Mouse (Mus musculus) kidney, embryonic 16.5 days (tissue): ENCODE data around the gene Epor. TPM values are rescaled to one million over a fixed set of nuclear protein-coding genes. Genes with fewer than 3 reads are reported as not detected.

ENCODE experiments used
- ATAC-seq: fragments of 200-750 bp; cut with Nextera tagmentation; 2 replicates; pipeline ENCODE4 v1.8.0; 2017; ENCODE audit warnings: moderate TSS enrichment; ENCODE audit not compliant: low FRiP score, low TSS enrichment
- H3K27ac ChIP-seq: fragments of 300-500 bp; sonication (generic); 2 replicates; pipeline ENCODE4 v1.5.1; 2014; ENCODE audit warnings: low read length
- H3K27me3 ChIP-seq: fragments of 300-500 bp; sonication (generic); 2 replicates; pipeline ENCODE4 v1.6.1; 2014; ENCODE audit warnings: low read length, control low read depth, mixed read lengths; ENCODE audit not compliant: insufficient read depth
- H3K36me3 ChIP-seq: fragments of 300-500 bp; sonication (generic); 2 replicates; pipeline ENCODE4 v1.6.1; 2014; ENCODE audit warnings: low read length, control low read depth, mixed read lengths; ENCODE audit not compliant: insufficient read depth
- H3K4me1 ChIP-seq: fragments of 300-500 bp; sonication (generic); 2 replicates; pipeline ENCODE4 v1.6.1; 2014; ENCODE audit warnings: low read length, control low read depth, mixed read lengths; ENCODE audit not compliant: insufficient read depth
- H3K4me2 ChIP-seq: fragments of 300-500 bp; sonication (generic); replicated peaks from 2 replicates; pipeline ENCODE4 v1.6.1; 2014; ENCODE audit warnings: low read depth, low read length
- H3K4me3 ChIP-seq: fragments of 300-500 bp; sonication (generic); 2 replicates; pipeline ENCODE4 v1.5.1; 2014; ENCODE audit warnings: mild to moderate bottlenecking, low read length
- H3K9ac ChIP-seq: fragments of 300-500 bp; sonication (generic); replicated peaks from 2 replicates; pipeline ENCODE4 v1.6.1; 2014; ENCODE audit warnings: low read length
- H3K9me3 ChIP-seq: fragments of 300-500 bp; sonication (generic); 2 replicates; pipeline ENCODE4 v1.6.1; 2016; ENCODE audit warnings: low read length, control low read depth
- WGBS: fragments of 180-500 bp; shearing (Covaris S2); extraction: QIAGEN DNeasy Blood & Tissue Kit; methylation state at CpG from one replicate; pipeline ENCODE4 v1.1.7; 2014; 5-methylcytosine and 5-hydroxymethylcytosine counted together
- polyA plus RNA-seq: library from polyadenylated mRNA; unstranded; fragments of >200 nt; fragmentation: Nextera tagmentation; extraction: Ambion mirVana; gene quantifications from 2 replicates; pipeline ENCODE4 v1.2.1, GENCODE M21; 2015

Epor gene
- polyA plus RNA-seq, 1 experiment from 2014 or later: 15.7 TPM

DNA sequence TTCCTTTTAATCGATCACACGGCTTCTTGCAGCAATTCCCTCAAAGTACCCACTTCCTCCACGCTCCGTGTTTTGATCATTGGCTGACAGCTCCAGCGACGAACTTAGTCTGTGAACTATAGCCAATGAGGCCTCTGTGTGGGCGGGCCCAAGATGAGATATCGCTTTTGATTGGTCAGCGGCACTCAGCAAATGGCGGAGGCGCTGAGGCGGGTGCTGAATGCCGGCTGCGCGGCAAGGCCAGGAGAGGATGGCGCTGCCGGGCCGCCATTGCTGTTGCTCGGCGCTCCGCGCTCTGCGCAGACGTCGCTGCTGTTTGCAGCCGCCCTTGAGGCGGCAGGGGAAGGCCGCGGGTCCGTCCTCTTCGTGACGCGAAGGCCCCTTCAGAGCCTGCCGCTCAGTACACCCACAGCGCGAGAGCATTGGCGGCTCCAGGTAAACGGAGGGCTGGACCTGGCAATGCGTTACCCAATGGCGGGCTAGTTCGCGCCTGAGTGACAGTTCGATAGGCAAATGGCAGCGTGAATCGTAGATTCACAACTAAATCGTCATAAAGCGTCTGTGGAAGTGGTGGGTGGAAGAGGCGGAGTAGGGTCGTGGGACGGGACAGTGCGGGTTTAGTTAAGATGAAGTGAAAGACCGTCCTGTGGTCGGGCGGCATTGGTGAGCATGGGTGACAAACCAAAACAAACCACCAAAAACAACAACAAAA is 7.6 kb downstream of the Epor start, which contains the start of gene Swsap1:
Swsap1 (plus strand) TSS at position 186 of the 712 bp plus-strand sequence.
- under 1% methylated on average over 54 of the region's 54 CpGs for WGBS
- H3K4me3 ChIP-seq: peak within 1 kb of the TSS; percentile 76
- ATAC-seq: peak; percentile 97
- H3K9ac ChIP-seq: peak within 1 kb of the TSS; percentile 78
- peak within 1 kb of the TSS; percentile 91 for H3K27ac ChIP-seq
- peak within 1 kb of the TSS; percentile 72 for H3K4me2 ChIP-seq
- no peaks in the 10 kb centered on the region; the same call in 1 of the 2 replicates for H3K27me3 ChIP-seq
- H3K36me3 ChIP-seq: peaks cover 7% of the 10 kb centered on the region; the same call in 1 of the 2 replicates
- H3K9me3 ChIP-seq: no peaks in the 10 kb centered on the region
- H3K4me1 ChIP-seq: peaks cover 17% of the 10 kb centered on the region

DNA sequence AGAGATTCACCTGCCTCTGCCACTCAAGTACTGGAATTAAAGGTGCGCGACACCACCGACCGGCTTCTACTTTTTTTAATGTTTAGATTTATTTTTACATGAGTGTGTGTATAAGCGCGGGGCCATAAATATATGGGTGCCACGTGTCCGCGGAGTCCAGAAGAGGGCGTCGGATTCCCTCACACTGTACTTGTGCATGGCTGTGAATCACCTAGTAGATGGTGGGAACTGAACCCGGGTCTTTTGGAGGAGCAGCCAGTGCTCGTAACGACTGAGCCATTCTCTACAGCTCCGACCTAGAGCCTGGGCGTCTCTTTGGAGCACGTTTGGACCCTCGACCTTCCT is 8.1 kb downstream of the Epor start:
- H3K27ac ChIP-seq: peak overlapping the region; percentile 71; the same call in 1 of the 2 replicates
- peak; percentile 58 for ATAC-seq
- no peaks in the 10 kb centered on the region; the same call in 1 of the 2 replicates for H3K27me3 ChIP-seq
- peaks cover 12% of the 10 kb centered on the region for H3K4me1 ChIP-seq
- no peaks in the 10 kb centered on the region for H3K9me3 ChIP-seq
- H3K9ac ChIP-seq: peak overlapping the region; percentile 78
- H3K36me3 ChIP-seq: peaks cover 7% of the 10 kb centered on the region; the same call in 1 of the 2 replicates
- peak overlapping the region; percentile 72 for H3K4me2 ChIP-seq
- H3K4me3 ChIP-seq: peak overlapping the region; percentile 76
- WGBS: 2% methylated on average over 18 of the region's 18 CpGs

GRCm38 (mm10) chr9:21954635-21955034 is 8.7 kb downstream of the Epor start:
- 74% methylated on average over 3 of the region's 3 CpGs for WGBS
- Histone ChIP-seq H3K27me3 (no peaks in the 10 kb centered on the region), H3K4me3 (no peak overlapping the region), H3K4me2 (no peak overlapping the region), H3K36me3 (peaks cover 7% of the 10 kb centered on the region; the same call in 1 of the 2 replicates), H3K27ac (no peak overlapping the region), H3K9me3 (no peaks in the 10 kb centered on the region), H3K4me1 (peaks cover 6% of the 10 kb centered on the region), H3K9ac (no peak overlapping the region)
- no peak for ATAC-seq

- no peak overlapping the region for H3K9ac ChIP-seq
- H3K27ac ChIP-seq: no peak overlapping the region
- 18% methylated on average over 3 of the region's 3 CpGs for WGBS
- H3K27me3 ChIP-seq: no peaks in the 10 kb centered on the region
- no peak overlapping the region for H3K4me2 ChIP-seq
- no peak for ATAC-seq
- no peak overlapping the region for H3K4me3 ChIP-seq
- no peaks in the 10 kb centered on the region for H3K9me3 ChIP-seq
- H3K36me3 ChIP-seq: peaks cover 6% of the 10 kb centered on the region; the same call in 1 of the 2 replicates
- H3K4me1 ChIP-seq: peaks cover 5% of the 10 kb centered on the region
Measured at GRCm38 (mm10) chr9:21953600-21953999, 9.7 kb downstream of the Epor start.

DNA sequence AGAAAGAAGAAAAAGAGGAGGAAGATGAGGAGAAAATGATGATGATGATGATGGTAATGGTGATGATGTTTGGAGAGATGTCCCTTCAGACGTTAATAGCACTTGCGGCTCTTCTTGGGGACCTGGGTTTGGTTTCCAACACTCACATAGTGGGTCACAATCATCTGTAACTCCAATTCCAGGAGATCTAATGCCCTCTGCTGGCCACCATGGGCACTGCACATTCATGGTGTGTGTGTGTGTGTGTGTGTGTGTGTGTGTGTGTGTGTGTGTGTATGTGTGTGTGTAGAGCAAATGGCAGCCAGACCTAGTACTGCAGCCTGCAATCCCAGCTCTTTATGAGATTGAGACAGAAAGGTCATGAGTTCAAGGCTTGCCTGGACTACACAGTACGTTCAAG is 11.3 kb downstream of the Epor start:
- Histone ChIP-seq H3K4me3 (no peak overlapping the region), H3K27me3 (0 out of 2 replicates have a peak, but pooled peaks cover 6% of the 10 kb centered on the region), H3K4me2 (no peak overlapping the region), H3K9ac (no peak overlapping the region), H3K4me1 (peaks cover 10% of the 10 kb centered on the region), H3K36me3 (no peaks in the 10 kb centered on the region), H3K27ac (no peak overlapping the region), H3K9me3 (no peaks in the 10 kb centered on the region)
- WGBS: 81% methylated on average over 3 of the region's 3 CpGs
- ATAC-seq: no peak

GRCm38 (mm10) chr9:21950322-21950721 is 13.0 kb downstream of the Epor start:
- Histone ChIP-seq H3K9me3 (no peaks in the 10 kb centered on the region), H3K27me3 (0 out of 2 replicates have a peak, but pooled peaks cover 6% of the 10 kb centered on the region), H3K9ac (no peak overlapping the region), H3K4me3 (no peak overlapping the region), H3K27ac (no peak overlapping the region), H3K4me1 (peaks cover 4% of the 10 kb centered on the region; the same call in 1 of the 2 replicates), H3K36me3 (no peaks in the 10 kb centered on the region), H3K4me2 (no peak overlapping the region)
- no peak for ATAC-seq
- 17% methylated on average over 11 of the region's 11 CpGs for WGBS

DNA sequence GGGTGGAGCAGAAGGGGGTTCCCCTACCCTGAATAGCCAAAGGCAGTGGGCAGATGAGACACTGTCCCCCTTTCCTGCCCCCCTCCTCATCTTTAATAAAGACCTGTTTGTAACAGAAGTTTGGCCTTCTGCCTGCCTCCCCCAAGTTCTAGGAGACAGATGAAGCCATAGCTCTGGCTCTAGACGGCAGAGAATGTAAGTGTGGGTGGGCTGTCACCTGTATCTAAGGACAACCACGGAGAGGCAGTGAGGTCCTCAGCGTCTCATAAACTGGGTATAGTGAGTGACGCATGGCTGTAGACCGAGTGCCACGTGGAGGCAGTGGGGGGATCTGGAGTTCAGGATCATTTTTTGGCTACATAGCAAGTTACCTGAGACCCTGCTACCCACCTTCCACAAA is 14.5 kb downstream of the Epor start:
- ATAC-seq: no peak
- H3K27ac ChIP-seq: no peak overlapping the region

DNA sequence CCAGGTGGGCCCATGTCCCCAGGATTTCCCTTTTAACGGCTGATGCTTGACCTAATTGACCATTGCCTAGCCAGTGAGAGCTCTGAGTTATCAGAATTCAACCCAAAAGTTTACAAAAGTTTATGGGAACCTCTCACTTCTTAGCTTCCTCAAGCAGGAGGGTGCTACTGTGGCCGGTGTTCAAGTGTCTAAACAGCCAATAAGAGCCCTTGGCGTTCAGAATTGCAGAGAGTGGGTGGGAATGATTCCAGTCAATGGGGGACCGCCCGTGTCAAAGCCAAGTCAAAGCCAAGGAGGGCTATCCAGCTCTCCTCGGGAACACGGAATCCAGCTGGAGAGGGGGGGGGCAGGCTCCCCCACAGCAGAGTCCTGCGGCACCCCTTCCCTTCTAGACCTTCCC is 15.2 kb downstream of the Epor start:
- Histone ChIP-seq H3K9ac (no peak overlapping the region), H3K36me3 (no peaks in the 10 kb centered on the region), H3K27ac (no peak overlapping the region), H3K4me2 (no peak overlapping the region), H3K4me1 (peaks cover 4% of the 10 kb centered on the region; the same call in 1 of the 2 replicates), H3K27me3 (0 out of 2 replicates have a peak, but pooled peaks cover 6% of the 10 kb centered on the region), H3K9me3 (no peaks in the 10 kb centered on the region), H3K4me3 (no peak overlapping the region)
- no peak for ATAC-seq
- WGBS: 55% methylated on average over 8 of the region's 8 CpGs

More for the DNA sequence above, 14.5 kb downstream of the Epor start:
- peaks cover 4% of the 10 kb centered on the region; the same call in 1 of the 2 replicates for H3K4me1 ChIP-seq
- no peaks in the 10 kb centered on the region for H3K9me3 ChIP-seq
- no peak overlapping the region for H3K9ac ChIP-seq
- no peaks in the 10 kb centered on the region for H3K36me3 ChIP-seq
- H3K4me3 ChIP-seq: no peak overlapping the region
- H3K27me3 ChIP-seq: 0 out of 2 replicates have a peak, but pooled peaks cover 6% of the 10 kb centered on the region
- H3K4me2 ChIP-seq: no peak overlapping the region
- 58% methylated on average over 6 of the region's 6 CpGs for WGBS

- Histone ChIP-seq H3K27me3 (0 out of 2 replicates have a peak, but pooled peaks cover 6% of the 10 kb centered on the region), H3K36me3 (no peaks in the 10 kb centered on the region), H3K4me3 (no peak overlapping the region), H3K9me3 (no peaks in the 10 kb centered on the region), H3K4me2 (peak overlapping the region; percentile 11; the same call in 1 of the 2 replicates), H3K4me1 (peaks cover 4% of the 10 kb centered on the region; the same call in 1 of the 2 replicates), H3K9ac (no peak overlapping the region), H3K27ac (no peak overlapping the region)
- 5% methylated on average over 28 of the region's 28 CpGs for WGBS
- ATAC-seq: no peak
Measured at GRCm38 (mm10) chr9:21947540-21948130, 15.7 kb downstream of the Epor start.
